Mouse (Mus musculus): ENCODE data around the gene Lgals2. TPM values are rescaled to one million over a fixed set of nuclear protein-coding genes. Genes with fewer than 3 reads are reported as not detected.

The Lgals2 gene
- total and polyA plus RNA-seq, 2 experiments from 2014 or later = 0.27 to 4.6 TPM

- WGBS = 73% methylated on average over 8 of the region's 8 CpGs
- TF ChIP-seq EP300 (IDR thresholded peaks at IDR 0.05; ENCODE audit: low read depth) (no peak), CTCF (IDR thresholded peaks at IDR 0.05; ENCODE audit: low read depth) (no peak)
- DNase-seq (ENCODE audit: low spot score) = no peak
- Histone ChIP-seq H3K4me3 (ENCODE audit: low read depth, low read length) (no peak overlapping the region), H3K9ac (replicated peaks; ENCODE audit: low read depth, low read length) (peak overlapping the region; percentile 34; the same call in 1 of the 2 replicates), H3K27me3 (ENCODE audit: control insufficient read depth, insufficient read depth, low read length) (no peaks in the 10 kb centered on the region), H3K4me1 (ENCODE audit: control insufficient read depth, insufficient read depth) (peaks cover 13% of the 10 kb centered on the region; the same call in 1 of the 2 replicates), H3K36me3 (replicated peaks; ENCODE audit: control insufficient read depth, insufficient read depth, low read length) (peaks cover 28% of the 10 kb centered on the region), H3K9me3 (replicated peaks; ENCODE audit: control insufficient read depth, low read length) (no peaks in the 10 kb centered on the region), H3K4me2 (ENCODE audit: low read depth, low read length) (peak overlapping the region; percentile 81), H3K27ac (ENCODE audit: low read depth) (no peak overlapping the region)
- no peak for ATAC-seq (ENCODE audit: insufficient read depth, low read depth)
Measured at GRCm38 (mm10) chr15:78846352-78846751, 9.0 kb downstream of the Lgals2 start.

DNA sequence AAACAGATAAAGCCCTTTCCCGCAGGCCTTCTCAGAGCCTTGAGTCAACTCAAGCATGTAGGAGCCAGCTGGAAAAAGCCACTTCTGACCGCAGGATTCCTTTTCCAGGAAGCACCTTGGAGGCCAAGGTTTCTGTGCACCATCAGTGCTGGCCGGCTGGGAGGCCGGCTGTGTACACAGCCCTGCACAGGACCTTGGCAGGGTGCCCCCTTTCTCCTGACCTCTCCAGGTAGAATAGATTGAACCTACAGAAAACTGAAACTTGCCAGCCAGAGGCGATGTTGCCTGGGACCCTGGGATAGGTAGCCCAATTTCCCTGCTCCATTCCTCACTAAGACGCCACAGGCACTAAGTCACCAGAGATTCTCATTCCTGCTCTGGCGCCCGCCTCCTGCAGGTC is 9.5 kb downstream of the Lgals2 start:
- H3K4me3 ChIP-seq (ENCODE audit: low read depth, low read length) = peak overlapping the region; percentile 71; the same call in 1 of the 2 replicates

GRCm38 (mm10) chr15:78845321-78845720 is 10.0 kb downstream of the Lgals2 start:
- H3K4me1 ChIP-seq (ENCODE audit: control insufficient read depth, insufficient read depth) = peaks cover 16% of the 10 kb centered on the region; the same call in 1 of the 2 replicates
- WGBS = 21% methylated on average over 11 of the region's 11 CpGs
- no peaks in the 10 kb centered on the region for H3K27me3 ChIP-seq (ENCODE audit: control insufficient read depth, insufficient read depth, low read length)
- no peaks in the 10 kb centered on the region for H3K9me3 ChIP-seq (replicated peaks; ENCODE audit: control insufficient read depth, low read length)
- H3K27ac ChIP-seq (ENCODE audit: low read depth) = peak overlapping the region; percentile 33
- ATAC-seq (ENCODE audit: insufficient read depth, low read depth) (no peak), DNase-seq (ENCODE audit: low spot score) (no peak)
- peak overlapping the region; percentile 71 for H3K4me3 ChIP-seq (ENCODE audit: low read depth, low read length)
- TF ChIP-seq EP300 (IDR thresholded peaks at IDR 0.05; ENCODE audit: low read depth) = no peak
- TF ChIP-seq CTCF (IDR thresholded peaks at IDR 0.05; ENCODE audit: low read depth) = no peak
- H3K36me3 ChIP-seq (replicated peaks; ENCODE audit: control insufficient read depth, insufficient read depth, low read length) = peaks cover 28% of the 10 kb centered on the region
- H3K4me2 ChIP-seq (ENCODE audit: low read depth, low read length) = peak overlapping the region; percentile 81
- H3K9ac ChIP-seq (replicated peaks; ENCODE audit: low read depth, low read length) = peak overlapping the region; percentile 34; the same call in 1 of the 2 replicates

More for the DNA sequence above, 9.5 kb downstream of the Lgals2 start:
- Histone ChIP-seq H3K27me3 (ENCODE audit: control insufficient read depth, insufficient read depth, low read length) (no peaks in the 10 kb centered on the region), H3K4me2 (ENCODE audit: low read depth, low read length) (peak overlapping the region; percentile 81), H3K4me1 (ENCODE audit: control insufficient read depth, insufficient read depth) (peaks cover 13% of the 10 kb centered on the region; the same call in 1 of the 2 replicates), H3K9me3 (replicated peaks; ENCODE audit: control insufficient read depth, low read length) (no peaks in the 10 kb centered on the region), H3K9ac (replicated peaks; ENCODE audit: low read depth, low read length) (peak overlapping the region; percentile 34), H3K36me3 (replicated peaks; ENCODE audit: control insufficient read depth, insufficient read depth, low read length) (peaks cover 28% of the 10 kb centered on the region), H3K27ac (ENCODE audit: low read depth) (peak overlapping the region; percentile 33)
- ATAC-seq (ENCODE audit: insufficient read depth, low read depth) (no peak), DNase-seq (ENCODE audit: low spot score) (no peak)
- TF ChIP-seq CTCF (IDR thresholded peaks at IDR 0.05; ENCODE audit: low read depth) (no peak), EP300 (IDR thresholded peaks at IDR 0.05; ENCODE audit: low read depth) (no peak)
- 64% methylated on average over 8 of the region's 8 CpGs for WGBS

- WGBS = 20% methylated on average over 9 of the region's 9 CpGs
- Histone ChIP-seq H3K27me3 (ENCODE audit: control insufficient read depth, insufficient read depth, low read length) (no peaks in the 10 kb centered on the region), H3K4me1 (ENCODE audit: control insufficient read depth, insufficient read depth) (peaks cover 16% of the 10 kb centered on the region; the same call in 1 of the 2 replicates), H3K4me3 (ENCODE audit: low read depth, low read length) (peak overlapping the region; percentile 71), H3K4me2 (ENCODE audit: low read depth, low read length) (peak overlapping the region; percentile 81), H3K9ac (replicated peaks; ENCODE audit: low read depth, low read length) (peak overlapping the region; percentile 92), H3K27ac (ENCODE audit: low read depth) (peak overlapping the region; percentile 98), H3K36me3 (replicated peaks; ENCODE audit: control insufficient read depth, insufficient read depth, low read length) (peaks cover 26% of the 10 kb centered on the region), H3K9me3 (replicated peaks; ENCODE audit: control insufficient read depth, low read length) (no peaks in the 10 kb centered on the region)
- ATAC-seq (ENCODE audit: insufficient read depth, low read depth) (peak; percentile 21), DNase-seq (ENCODE audit: low spot score) (peak; percentile 73)
- no peak for TF ChIP-seq CTCF (IDR thresholded peaks at IDR 0.05; ENCODE audit: low read depth)
- TF ChIP-seq EP300 (IDR thresholded peaks at IDR 0.05; ENCODE audit: low read depth) = no peak
Measured at GRCm38 (mm10) chr15:78844791-78845190, 10.5 kb downstream of the Lgals2 start.

DNA sequence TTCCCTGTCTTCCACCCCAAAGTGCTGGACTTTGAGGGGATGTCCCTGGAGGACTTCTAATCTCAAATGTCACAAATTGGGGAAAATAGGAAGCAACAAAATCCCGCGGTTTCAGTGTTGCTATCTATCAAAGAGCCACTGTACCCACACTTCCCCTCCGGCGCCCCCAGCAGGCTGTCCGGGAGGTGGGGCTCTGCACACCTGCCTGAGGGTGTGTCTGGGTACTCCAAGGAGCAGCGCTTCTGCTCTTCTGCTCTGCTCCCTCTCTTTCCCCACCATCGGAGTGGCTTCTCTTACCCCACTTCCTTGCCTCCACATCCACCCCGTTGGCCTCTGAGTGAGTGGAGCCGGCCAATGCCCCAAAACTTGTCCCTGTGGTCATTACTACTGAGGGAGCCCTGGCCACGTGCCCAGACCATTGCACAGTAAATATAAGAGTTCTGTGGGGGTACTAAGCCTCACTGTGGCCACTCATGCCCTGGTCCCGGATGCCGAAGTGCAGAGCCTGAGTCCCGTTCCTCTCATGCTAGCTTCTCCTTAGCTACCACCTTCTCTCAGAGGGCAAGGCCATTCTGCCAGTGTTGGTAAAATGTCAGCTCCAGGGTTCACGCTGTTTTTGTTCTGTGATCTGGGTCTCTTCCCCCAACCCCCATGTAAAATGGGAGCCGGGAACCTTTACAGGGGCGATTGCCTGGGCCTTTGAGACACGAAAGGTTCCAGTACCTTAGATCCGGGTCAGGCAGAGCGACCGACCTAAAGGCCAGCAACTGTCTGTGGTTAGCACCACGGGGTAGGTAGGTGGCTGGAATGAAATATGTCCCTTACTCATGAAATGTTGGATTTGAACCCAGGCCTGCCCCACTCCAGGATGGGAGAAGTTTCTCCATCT is 11.5 kb downstream of the Lgals2 start:
- ATAC-seq (ENCODE audit: insufficient read depth, low read depth) (no peak), DNase-seq (ENCODE audit: low spot score) (no peak)
- peak overlapping the region; percentile 92 for H3K9ac ChIP-seq (replicated peaks; ENCODE audit: low read depth, low read length)
- peak overlapping the region; percentile 81 for H3K4me2 ChIP-seq (ENCODE audit: low read depth, low read length)
- H3K4me3 ChIP-seq (ENCODE audit: low read depth, low read length) = peak overlapping the region; percentile 71
- H3K27ac ChIP-seq (ENCODE audit: low read depth) = peak overlapping the region; percentile 98
- WGBS = 40% methylated on average over 21 of the region's 21 CpGs
- no peaks in the 10 kb centered on the region for H3K9me3 ChIP-seq (replicated peaks; ENCODE audit: control insufficient read depth, low read length)
- TF ChIP-seq CTCF (IDR thresholded peaks at IDR 0.05; ENCODE audit: low read depth) = no peak
- TF ChIP-seq EP300 (IDR thresholded peaks at IDR 0.05; ENCODE audit: low read depth) = no peak
- H3K27me3 ChIP-seq (ENCODE audit: control insufficient read depth, insufficient read depth, low read length) = no peaks in the 10 kb centered on the region
- peaks cover 17% of the 10 kb centered on the region for H3K36me3 ChIP-seq (replicated peaks; ENCODE audit: control insufficient read depth, insufficient read depth, low read length)
- peaks cover 16% of the 10 kb centered on the region; the same call in 1 of the 2 replicates for H3K4me1 ChIP-seq (ENCODE audit: control insufficient read depth, insufficient read depth)

All from heart, postnatal 0 days (tissue).